24 mouse cellular contexts compared by ENCODE assay signal in genomic region chr11:118012595-118012994, GRCm38 (mm10). TPM values are rescaled to one million over a fixed set of nuclear protein-coding genes. Genes with fewer than 3 reads are reported as not detected.
DNase-seq lines count a peak whose midpoint lies in the region; ATAC-seq and TF ChIP-seq lines count a peak whose summit lies in the region.
"Had no signal": no experiment of that assay in that cellular context is flagged by ENCODE, and none has a peak within 500 bp of the region (broad histone marks: within the 10 kb centered on the region; RNA-seq: fewer than 3 reads in every experiment).

No protein-coding gene starts in this region.

- intact Hi-C loops in gastrocnemius, adult 2 months (cut with DNase I): no loop called here
- intact Hi-C loops in gastrocnemius, postnatal 36 days (cut with DNase I): no loop called here

- no peak for TF ChIP-seq CTCF in gastrocnemius, adult 2 months (IDR thresholded peaks at IDR 0.05)
- TF ChIP-seq CTCF in C2C12 (IDR thresholded peaks at IDR 0.05; ENCODE audit: control insufficient read depth, insufficient read depth, insufficient read length): no peak

- peaks cover 33% of the 10 kb centered on the region for H3K36me3 ChIP-seq in C2C12 (ENCODE audit: control insufficient read depth, insufficient read depth)
- H3K36me3 ChIP-seq in myocyte (ENCODE audit: control insufficient read depth, insufficient read depth): peaks cover under 1% of the 10 kb centered on the region
- H3K36me3 ChIP-seq: midbrain, embryonic 15.5 days had no signal

- no peaks in the 10 kb centered on the region for H3K27me3 ChIP-seq in C2C12 (ENCODE audit: control insufficient read depth, insufficient read depth, insufficient read length)
- H3K27me3 ChIP-seq in myocyte (ENCODE audit: control insufficient read depth, insufficient read depth, insufficient read length): no peaks in the 10 kb centered on the region
- H3K27me3 ChIP-seq: embryonic facial prominence, embryonic 12.5 days; forebrain, embryonic 15.5 days; hindbrain, embryonic 13.5 days; liver, embryonic 15.5 days; lung, embryonic 15.5 days; midbrain, embryonic 15.5 days had no signal

- no peak for DNase-seq in gastrocnemius, adult 2 months
- DNase-seq in gastrocnemius, postnatal 36 days: no peak
- DNase-seq in R1 (ENCODE audit: low read depth, low spot score): peak; percentile 50
- DNase-seq in cerebellum, adult 9-11 months: no peak
- DNase-seq: adrenal gland, adult 8-10 months; B cell, adult 2 months; cerebellum, adult 9-10 months; gastrocnemius, postnatal 10 days; heart, adult 18-20 months; kidney, postnatal 36 days; thymus, adult 18-20 months; thymus, postnatal 4 days had no signal

- no peak for ATAC-seq in monocyte, adult 5-6 weeks (replicated peaks; ENCODE audit: insufficient number of reproducible peaks, low FRiP score, low TSS enrichment, poor library complexity, severe bottlenecking)
- ATAC-seq in granulocyte monocyte progenitor cell, adult 5-6 weeks (replicated peaks; ENCODE audit: poor library complexity, severe bottlenecking): no peak
- ATAC-seq: forebrain, embryonic 15.5 days; inflammation-experienced regulatory T-cells, adult 6 months; midbrain, embryonic 15.5 days had no signal

- peak overlapping the region; percentile 50 for H3K4me2 ChIP-seq in myocyte (ENCODE audit: low read depth)
- H3K4me2 ChIP-seq: embryonic facial prominence, embryonic 12.5 days; forebrain, embryonic 15.5 days; hindbrain, embryonic 13.5 days; liver, embryonic 15.5 days; lung, embryonic 15.5 days; midbrain, embryonic 15.5 days had no signal

- no peak for TF ChIP-seq POLR2A in myocyte (IDR thresholded peaks at IDR 0.05; ENCODE audit: insufficient read length, low read depth)

- H3ac ChIP-seq in C2C12 (ENCODE audit: control insufficient read depth, insufficient read length, low read depth) (no peak overlapping the region), myocyte (ENCODE audit: control insufficient read depth, insufficient read length) (no peak overlapping the region)

- H3K79me3 ChIP-seq in C2C12 (ENCODE audit: low read depth): peaks cover 67% of the 10 kb centered on the region

- no peak overlapping the region for H3K4me3 ChIP-seq in gastrocnemius, adult 2 months
- H3K4me3 ChIP-seq in C2C12 (ENCODE audit: insufficient read depth, poor library complexity, severe bottlenecking) (no peak overlapping the region), myocyte (no peak overlapping the region)
- H3K4me3 ChIP-seq: embryonic facial prominence, embryonic 12.5 days; forebrain, embryonic 15.5 days; hindbrain, embryonic 13.5 days; liver, embryonic 15.5 days; lung, embryonic 15.5 days; midbrain, embryonic 15.5 days had no signal

- 0 out of 2 replicates have a peak overlapping the region, but pooled peaks have one; percentile 16 for H3K27ac ChIP-seq in gastrocnemius, adult 2 months
- H3K27ac ChIP-seq: embryonic facial prominence, embryonic 12.5 days; forebrain, embryonic 15.5 days; hindbrain, embryonic 13.5 days; liver, embryonic 15.5 days; lung, embryonic 15.5 days; macrophage; midbrain, embryonic 15.5 days had no signal

- H3K79me2 ChIP-seq in C2C12 (ENCODE audit: control insufficient read depth, insufficient read depth) (peaks cover 94% of the 10 kb centered on the region), myocyte (ENCODE audit: control insufficient read depth, insufficient read depth) (peaks cover 84% of the 10 kb centered on the region)

TF ChIP-seq in C2C12, 6 proteins besides CTCF, POLR2A, EP300 and RAD21:
- TF ChIP-seq FOSL1 (IDR thresholded peaks at IDR 0.05; ENCODE audit: insufficient read depth, low read length, poor library complexity, severe bottlenecking) (peak; percentile 86), CEBPB (IDR thresholded peaks at IDR 0.05; ENCODE audit: low read depth) (peak; percentile 79), MAX (IDR thresholded peaks at IDR 0.05) (peak; percentile 80), USF1 (IDR thresholded peaks at IDR 0.05; ENCODE audit: low read depth) (no peak), MYOD1 (IDR thresholded peaks at IDR 0.05; ENCODE audit: control insufficient read depth, insufficient read length, low read depth) (peak; percentile 46)
TF ChIP-seq in C2C12: peak in this region for 4.

TF ChIP-seq in myocyte, 11 proteins besides CTCF, POLR2A, EP300 and RAD21:
- TF ChIP-seq TCF12 (IDR thresholded peaks at IDR 0.05; ENCODE audit: insufficient read depth, poor library complexity, severe bottlenecking): no peak
- no peak for TF ChIP-seq TCF3 (IDR thresholded peaks at IDR 0.05; ENCODE audit: insufficient read length, low read depth)
- TF ChIP-seq CEBPB (IDR thresholded peaks at IDR 0.05; ENCODE audit: insufficient read depth, poor library complexity, severe bottlenecking): no peak
- no peak for TF ChIP-seq MYOG (IDR thresholded peaks at IDR 0.05; ENCODE audit: control insufficient read depth in 1 of 3, insufficient read depth in 1 of 3, insufficient read length in 2 of 3, low read depth in 2 of 3)
- no peak for TF ChIP-seq MAX (IDR thresholded peaks at IDR 0.05; ENCODE audit: low read depth)
- TF ChIP-seq REST (IDR thresholded peaks at IDR 0.05; ENCODE audit: insufficient read depth, insufficient read length): no peak
- no peak for TF ChIP-seq MYOD1 (IDR thresholded peaks at IDR 0.05; ENCODE audit: control insufficient read depth in 1 of 3, insufficient read length in 2 of 3, low read depth in 2 of 3)
- TF ChIP-seq USF1 (IDR thresholded peaks at IDR 0.05; ENCODE audit: low read depth): no peak
- TF ChIP-seq E2F4 (IDR thresholded peaks at IDR 0.05; ENCODE audit: insufficient read depth): no peak
- no peak for TF ChIP-seq SRF (IDR thresholded peaks at IDR 0.05; ENCODE audit: control insufficient read depth, insufficient read length, low read depth)
TF ChIP-seq in myocyte: peak in this region for 0.

RNA-seq across cellular contexts. Expression of gene Pgs1, which starts 26.5 kb away (rescaled TPM):
- total RNA-seq in gastrocnemius, adult 2 months (2021): 10 to 100 TPM; 17.2 to 18.0 TPM
- total RNA-seq in gastrocnemius, postnatal 36 days (2021): 10 to 100 TPM; 17.9 to 18.9 TPM
- polyA plus RNA-seq in C2C12 (2012; fragmentation: generic; extraction: Trizol): 65.8 TPM
- 61.6 TPM for polyA plus RNA-seq in myocyte (2012; fragmentation: generic; extraction: Trizol)
- 20.4 to 31.7 TPM (median 30.1 TPM) in 3 replicates for total RNA-seq in monocyte, adult 5-6 weeks (2017)
- total RNA-seq in granulocyte monocyte progenitor cell, adult 5-6 weeks (2014; fragmentation: Nextera tagmentation): 43.1 and 44.5 TPM in 2 replicates
- 18.8 and 23.3 TPM in 2 replicates for total RNA-seq in granulocyte monocyte progenitor cell, adult 5-6 weeks (2017)

RNA-seq across cellular contexts. Expression of gene Socs3, which starts 42.7 kb away (rescaled TPM):
- total RNA-seq in gastrocnemius, adult 2 months (2021): 10 to 100 TPM in 1 of 2 experiments, 1 to 10 TPM in 1; 1.7 to 10.1 TPM
- 1 to 10 TPM; 1.8 to 4.7 TPM for total RNA-seq in gastrocnemius, postnatal 36 days (2021)
- 12.5 TPM for polyA plus RNA-seq in C2C12 (2012; fragmentation: generic; extraction: Trizol)
- 27.3 TPM for polyA plus RNA-seq in myocyte (2012; fragmentation: generic; extraction: Trizol)
- total RNA-seq in monocyte, adult 5-6 weeks (2017): 67.9 to 84.4 TPM (median 70.9 TPM) in 3 replicates
- total RNA-seq in granulocyte monocyte progenitor cell, adult 5-6 weeks (2014; fragmentation: Nextera tagmentation): 0.41 TPM in 1 of 2 replicates, not detected in the other
- 2.0 and 2.2 TPM in 2 replicates for total RNA-seq in granulocyte monocyte progenitor cell, adult 5-6 weeks (2017)
